Mouse (Mus musculus) CH12.LX (cell line): ENCODE measurements around the gene Fgfr2. TPM values are rescaled to one million over a fixed set of nuclear protein-coding genes. Genes with fewer than 3 reads are reported as not detected.

Experiments
- DNase-seq: peaks from one replicate; pipeline ENCODE4 v3.0.0-alpha.2; 2013; ENCODE audit errors: extremely low read depth
- H3K27ac ChIP-seq: 2 replicates; pipeline ENCODE4 v1.5.1; 2012; ENCODE audit warnings: low read depth, mild to moderate bottlenecking, control low read depth, moderate library complexity; ENCODE audit not compliant: insufficient read depth
- H3K27me3 ChIP-seq: replicated peaks from 2 replicates; pipeline ENCODE3; 2012; ENCODE audit warnings: inconsistent platforms
- H3K36me3 ChIP-seq, 2 experiments: replicated peaks in 1 of 2; 2 replicates each; pipeline versions ENCODE3 to v1.6.1; 2012; ENCODE audit warnings: inconsistent platforms in 1 of 2, low read length in 1 of 2, mild to moderate bottlenecking in 1 of 2, mixed read lengths in 1 of 2, moderate library complexity in 1 of 2; ENCODE audit not compliant: control insufficient read depth in 1 of 2, insufficient read depth in 1 of 2
- H3K4me1 ChIP-seq, 2 experiments: 2 replicates each; pipeline ENCODE4 v1.6.1; 2012; ENCODE audit warnings: inconsistent platforms in 1 of 2, moderate library complexity in 1 of 2; ENCODE audit not compliant: insufficient read depth in 2 of 2, control insufficient read depth in 1 of 2
- H3K4me2 ChIP-seq: 2 replicates; pipeline ENCODE4 v1.6.1; 2012; ENCODE audit warnings: low read depth, mild to moderate bottlenecking, control low read depth; ENCODE audit not compliant: poor library complexity, insufficient read depth, severe bottlenecking
- H3K4me3 ChIP-seq, 3 experiments: fragments of 150-350 bp in 1 of 3; sonication (generic) in 1 of 3; replicated peaks in 1 of 3; 2 replicates each; pipeline versions ENCODE3 to v1.5.1; 2011 to 2012; ENCODE audit warnings: low read depth in 2 of 3, low read length in 2 of 3, mild to moderate bottlenecking in 2 of 3, moderate library complexity in 2 of 3, control low read depth in 1 of 3, improper control_type of control experiment in 1 of 3, inconsistent platforms in 1 of 3, mixed read lengths in 1 of 3; ENCODE audit not compliant: poor library complexity in 1 of 3
- H3K79me2 ChIP-seq: replicated peaks from 2 replicates; pipeline ENCODE4 v1.6.1; 2012; ENCODE audit warnings: mild to moderate bottlenecking, moderate library complexity; ENCODE audit not compliant: control insufficient read depth, poor library complexity, insufficient read depth, severe bottlenecking; ENCODE audit errors: extremely low read depth
- H3K9ac ChIP-seq: 2 replicates; pipeline ENCODE4 v1.6.1; 2012; ENCODE audit warnings: low read depth, mild to moderate bottlenecking, control low read depth, moderate library complexity; ENCODE audit not compliant: insufficient read depth
- H3K9me3 ChIP-seq: replicated peaks from 2 replicates; pipeline ENCODE3; 2012; ENCODE audit warnings: low read length, inconsistent platforms, mixed read lengths
- CHD1 ChIP-seq: IDR thresholded peaks from 2 replicates; pipeline ENCODE4 v1.6.1; 2012; ENCODE audit warnings: low read depth, low read length, improper control_type of control experiment, inconsistent platforms
- CHD2 ChIP-seq: IDR thresholded peaks from 2 replicates; pipeline ENCODE4 v1.6.1; 2011; ENCODE audit warnings: low read length, improper control_type of control experiment
- E2F4 ChIP-seq: IDR thresholded peaks from 2 replicates; pipeline ENCODE4 v1.6.1; 2011; ENCODE audit warnings: low read depth, low read length, improper control_type of control experiment; ENCODE audit not compliant: insufficient replicate concordance
- EP300 ChIP-seq: IDR thresholded peaks from 2 replicates; pipeline ENCODE4 v1.6.1; 2011; ENCODE audit warnings: low read length, improper control_type of control experiment
- ETS1 ChIP-seq: conservative IDR thresholded peaks from 2 replicates; pipeline ENCODE4 v1.6.1; 2012; ENCODE audit warnings: low read depth, mild to moderate bottlenecking, inconsistent platforms, low read length, improper control_type of control experiment, moderate library complexity
- HCFC1 ChIP-seq: IDR thresholded peaks from 2 replicates; pipeline ENCODE4 v1.6.1; 2012; ENCODE audit warnings: low read depth, mild to moderate bottlenecking, inconsistent platforms, low read length, improper control_type of control experiment
- NELFE ChIP-seq: IDR thresholded peaks from 2 replicates; pipeline ENCODE4 v1.6.1; 2011; ENCODE audit warnings: low read depth, low read length, improper control_type of control experiment
- POLR2AphosphoS2 ChIP-seq: IDR thresholded peaks from 2 replicates; pipeline ENCODE4 v1.6.1; 2011; ENCODE audit warnings: low read depth, low read length, improper control_type of control experiment
- TBP ChIP-seq: conservative IDR thresholded peaks from 2 replicates; pipeline ENCODE4 v1.6.1; 2011; ENCODE audit warnings: low read depth, low read length, improper control_type of control experiment
- TCF12 ChIP-seq: IDR thresholded peaks from 2 replicates; pipeline ENCODE4 v1.6.1; 2014; ENCODE audit warnings: low read depth, mild to moderate bottlenecking, inconsistent platforms, low read length, improper control_type of control experiment
- USF2 ChIP-seq: conservative IDR thresholded peaks from 2 replicates; pipeline ENCODE4 v1.6.1; 2011; ENCODE audit warnings: low read depth, low read length, improper control_type of control experiment
- dilution Hi-C: fragments of 300-500 bp; cut with MboI; formaldehyde crosslinking; loops from 2 replicates; pipeline ENCODE4 v1.14.3; 2020; ENCODE audit warnings: low sequenced_read_pairs; ENCODE audit not compliant: extremely low pct_unique_long_range_greater_than_20kb, extremely low pct_ligation_motif_present
- in situ Hi-C: fragments of 300-500 bp; cut with MboI; formaldehyde crosslinking; loops from 3 replicates; pipeline ENCODE4 v1.14.3; 2019; ENCODE audit warnings: low sequenced_read_pairs, low pct_ligation_motif_present, low pct_unique_long_range_greater_than_20kb, mixed read lengths
- polyA plus RNA-seq: library from polyadenylated mRNA; unstranded; fragments of >175 nt; gene quantifications from 2 replicates; pipeline ENCODE4 v1.2.1, GENCODE M21; 2012; ENCODE audit warnings: low read depth; ENCODE audit not compliant: insufficient read length
- total RNA-seq, 2 experiments: library from RNA; depleted of rRNA; stranded (reverse); fragments of 300-350 nt in 1 of 2; fragments of >200 nt in 1 of 2; gene quantifications; 2 replicates each; pipeline ENCODE4 v1.2.3; 2012 to 2014

The Fgfr2 gene
- total and polyA plus RNA-seq, 3 experiments, result not detected

- peaks cover 52% of the 10 kb centered on the region for H3K27me3 ChIP-seq
- no peak overlapping the region for H3K27ac ChIP-seq
- dilution Hi-C loops (no loop called here), in situ Hi-C loops (no loop called here)
- TF ChIP-seq NELFE (no peak), CHD1 (no peak), ETS1 (no peak), POLR2AphosphoS2 (no peak), TBP (no peak), HCFC1 (no peak), TCF12 (no peak), EP300 (no peak), USF2 (no peak)
- peaks cover 0 to 7% of the 10 kb centered on the region in 2 experiments; a peak in 3 of 4 replicates for H3K4me1 ChIP-seq
- H3K9ac ChIP-seq, result no peak overlapping the region
- H3K9me3 ChIP-seq, result no peaks in the 10 kb centered on the region
- H3K79me2 ChIP-seq, result no peaks in the 10 kb centered on the region
- H3K4me3 ChIP-seq, result no peak overlapping the region
- H3K4me2 ChIP-seq, result no peak overlapping the region
- no peaks in the 10 kb centered on the region for H3K36me3 ChIP-seq
- no peak for DNase-seq
Measured at GRCm38 (mm10) chr7:130837941-130838657, 2285.1 kb downstream of the Fgfr2 start.

GRCm38 (mm10) chr7:130836066-130836465 is 2287.1 kb downstream of the Fgfr2 start:
- dilution Hi-C loops (no loop called here), in situ Hi-C loops (no loop called here)
- no peak for DNase-seq
- peaks cover 71% of the 10 kb centered on the region for H3K27me3 ChIP-seq
- H3K36me3 ChIP-seq, result no peaks in the 10 kb centered on the region
- no peak for TF ChIP-seq CHD2
- no peak for TF ChIP-seq E2F4
- TF ChIP-seq POLR2AphosphoS2, result no peak
- TF ChIP-seq, all 38 proteins: peak for 0
- H3K9ac ChIP-seq, result no peak overlapping the region
- H3K4me1 ChIP-seq, result peaks cover 0 to 7% of the 10 kb centered on the region in 2 experiments; a peak in 3 of 4 replicates
- no peaks in the 10 kb centered on the region for H3K9me3 ChIP-seq
- no peak overlapping the region for H3K27ac ChIP-seq
- no peak overlapping the region for H3K4me3 ChIP-seq
- H3K4me2 ChIP-seq, result no peak overlapping the region
- H3K79me2 ChIP-seq, result no peaks in the 10 kb centered on the region
